Mouse (Mus musculus) limb, embryonic 15.5 days (tissue): ENCODE measurements at regions not wholly inside any gene's neighbourhood (a gene's known extent, or its start where the extent isn't known, plus 50 kb on each side); places are given as distances from the start of the nearest gene placed in this dataset.
A peak's percentile ranks its signal among the peaks of the same experiment; 100 is the strongest.

Experiments used
- ATAC-seq: fragments of 200-750 bp; cut with Nextera tagmentation; 2 replicates; pipeline ENCODE4 v1.8.0; 2017; ENCODE audit warnings: low read depth, moderate TSS enrichment; ENCODE audit not compliant: insufficient number of reproducible peaks, low FRiP score, low TSS enrichment
- H3K27ac ChIP-seq: fragments of 300-500 bp; sonication (generic); 2 replicates; pipeline ENCODE4 v1.5.1; 2015; ENCODE audit warnings: moderate library complexity, mild to moderate bottlenecking, inconsistent platforms
- H3K27me3 ChIP-seq: fragments of 300-500 bp; sonication (generic); 2 replicates; pipeline ENCODE4 v1.6.1; 2015; ENCODE audit warnings: inconsistent platforms
- H3K36me3 ChIP-seq: fragments of 300-500 bp; sonication (generic); 2 replicates; pipeline ENCODE4 v1.6.1; 2015; ENCODE audit warnings: inconsistent platforms
- H3K4me1 ChIP-seq: fragments of 300-500 bp; sonication (generic); 2 replicates; pipeline ENCODE4 v1.6.1; 2015; ENCODE audit warnings: inconsistent platforms
- H3K4me2 ChIP-seq: fragments of 300-500 bp; sonication (generic); 2 replicates; pipeline ENCODE4 v1.6.1; 2015; ENCODE audit warnings: mild to moderate bottlenecking, inconsistent platforms
- H3K4me3 ChIP-seq: fragments of 300-500 bp; sonication (generic); 2 replicates; pipeline ENCODE4 v1.5.1; 2015; ENCODE audit warnings: mild to moderate bottlenecking, inconsistent platforms
- H3K9ac ChIP-seq: fragments of 300-500 bp; sonication (generic); 2 replicates; pipeline ENCODE4 v1.6.1; 2015; ENCODE audit warnings: inconsistent platforms
- H3K9me3 ChIP-seq: fragments of 300-500 bp; sonication (generic); 2 replicates; pipeline ENCODE4 v1.6.1; 2016; ENCODE audit warnings: inconsistent platforms
- WGBS: fragments of 180-500 bp; shearing (Covaris S2); methylation state at CpG from one replicate; pipeline ENCODE4 v1.1.7; 2015; 5-methylcytosine and 5-hydroxymethylcytosine counted together

DNA sequence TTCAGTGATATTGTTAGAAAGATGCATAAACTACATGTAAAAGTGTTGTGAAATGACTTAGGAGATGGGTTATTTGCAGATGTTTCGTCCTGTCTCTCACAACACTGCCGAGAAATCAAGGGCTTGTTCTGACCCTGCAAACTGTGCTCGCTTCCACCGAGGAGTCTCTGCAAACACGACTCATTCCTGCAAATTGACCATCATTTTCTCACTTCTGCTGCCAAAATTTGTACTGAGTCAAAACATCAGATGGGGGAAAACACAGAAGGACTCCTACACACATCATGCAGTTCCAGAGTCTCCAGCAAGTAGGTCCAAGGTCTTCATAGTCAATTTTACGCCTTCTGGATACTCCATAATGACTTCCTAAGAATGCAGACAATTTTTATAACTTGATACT is 109.9 kb upstream of the Qrfpr start:
- Histone ChIP-seq H3K4me2 (no peak overlapping the region), H3K4me1 (no peaks in the 10 kb centered on the region), H3K27ac (no peak overlapping the region), H3K9ac (no peak overlapping the region), H3K4me3 (no peak overlapping the region), H3K36me3 (no peaks in the 10 kb centered on the region), H3K27me3 (no peaks in the 10 kb centered on the region), H3K9me3 (no peaks in the 10 kb centered on the region)
- ATAC-seq = no peak
- WGBS = 87% methylated on average over 6 of the region's 6 CpGs

DNA sequence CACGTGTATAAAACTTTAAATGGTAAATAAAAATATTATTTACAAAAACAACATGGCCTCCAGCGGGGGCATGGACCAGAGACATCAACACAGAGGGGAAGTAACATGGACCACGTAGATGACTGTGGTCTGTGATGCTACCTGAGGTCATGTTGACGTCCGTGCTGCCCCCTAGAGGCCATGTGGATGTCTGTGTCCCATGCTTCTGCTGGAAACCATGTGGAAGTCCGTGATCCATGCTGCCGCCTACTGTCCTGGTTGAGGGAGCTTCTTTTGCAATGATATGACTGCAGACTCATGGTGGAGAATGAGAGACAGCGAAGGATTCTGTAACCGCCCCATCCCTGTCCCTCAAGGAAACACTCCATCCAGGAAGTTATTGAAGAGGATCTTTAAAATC is 108.5 kb upstream of the Qrfpr start:
- Histone ChIP-seq H3K27ac (no peak overlapping the region), H3K4me3 (no peak overlapping the region), H3K36me3 (no peaks in the 10 kb centered on the region), H3K9me3 (no peaks in the 10 kb centered on the region), H3K27me3 (no peaks in the 10 kb centered on the region), H3K4me1 (no peaks in the 10 kb centered on the region), H3K4me2 (no peak overlapping the region), H3K9ac (no peak overlapping the region)
- WGBS = 33% methylated on average over 9 of the region's 9 CpGs
- no peak for ATAC-seq

DNA sequence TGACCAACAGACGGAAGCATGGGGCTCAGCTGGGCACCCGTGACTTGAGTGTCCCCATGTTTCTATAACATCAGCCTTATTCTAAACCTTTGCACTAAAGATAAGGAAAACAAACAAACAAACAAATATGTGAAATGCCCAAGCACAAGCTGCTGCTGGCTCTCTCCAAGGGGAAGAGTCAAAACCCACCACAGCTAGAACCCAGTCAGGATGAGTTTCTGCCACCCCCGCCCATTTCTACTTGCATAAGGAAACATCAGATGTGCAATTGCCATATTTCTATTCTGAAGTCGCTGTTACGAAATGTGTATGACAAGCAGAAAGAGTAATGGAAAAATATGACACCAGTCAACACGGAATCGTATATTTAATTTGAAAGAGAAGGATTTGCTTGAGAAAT is 107.5 kb upstream of the Qrfpr start:
- no peaks in the 10 kb centered on the region for H3K36me3 ChIP-seq
- H3K9me3 ChIP-seq = no peaks in the 10 kb centered on the region
- 87% methylated on average over 7 of the region's 7 CpGs for whole genome bisulfite sequencing
- no peak for ATAC-seq
- H3K27me3 ChIP-seq = no peaks in the 10 kb centered on the region
- H3K4me2 ChIP-seq = no peak overlapping the region
- no peak overlapping the region for H3K9ac ChIP-seq
- H3K4me3 ChIP-seq = no peak overlapping the region
- no peak overlapping the region for H3K27ac ChIP-seq
- no peaks in the 10 kb centered on the region for H3K4me1 ChIP-seq

DNA sequence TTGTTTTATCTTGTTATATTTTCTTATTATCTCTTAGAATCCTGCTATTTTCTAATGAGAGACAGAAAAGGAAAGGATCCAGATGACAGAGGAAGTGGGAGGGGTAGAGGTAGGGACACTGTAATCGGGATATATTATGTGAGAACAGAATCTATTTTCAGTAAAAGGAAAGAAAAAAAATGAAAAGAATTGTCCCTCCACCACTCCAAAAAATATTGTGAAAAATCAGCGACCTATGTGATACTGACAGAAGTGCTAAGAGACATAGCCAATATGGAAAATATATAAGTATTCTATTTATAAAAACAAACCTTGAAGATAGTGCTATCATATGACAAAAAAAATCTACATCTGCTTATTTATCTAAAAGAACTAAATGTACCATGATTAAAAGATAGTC is 106.8 kb upstream of the Qrfpr start:
- no peaks in the 10 kb centered on the region for H3K36me3 ChIP-seq
- H3K27me3 ChIP-seq = no peaks in the 10 kb centered on the region
- H3K4me1 ChIP-seq = no peaks in the 10 kb centered on the region
- no peak overlapping the region for H3K9ac ChIP-seq
- WGBS = 72% methylated on average over 2 of the region's 2 CpGs
- no peak overlapping the region for H3K27ac ChIP-seq
- H3K4me3 ChIP-seq = no peak overlapping the region
- no peak overlapping the region for H3K4me2 ChIP-seq
- no peaks in the 10 kb centered on the region for H3K9me3 ChIP-seq
- no peak for ATAC-seq

DNA sequence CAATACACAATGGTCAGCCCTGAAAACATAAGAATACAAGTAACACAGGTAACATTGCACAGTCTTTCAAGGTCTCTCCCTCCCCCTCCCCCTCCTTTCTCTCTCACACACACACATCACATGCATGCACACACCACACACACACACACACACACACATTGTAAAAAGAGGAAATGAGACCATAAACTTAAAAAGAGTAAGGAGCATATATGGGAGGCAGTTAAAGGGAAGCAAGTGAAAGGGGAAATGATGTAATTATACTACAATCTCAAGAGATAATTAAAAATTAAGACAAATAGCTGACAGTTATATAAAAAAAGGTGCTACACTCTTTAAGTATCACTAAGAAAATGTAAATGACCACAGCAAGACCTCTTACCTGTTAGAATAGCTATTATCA is 96.5 kb upstream of the Qrfpr start:
- no peaks in the 10 kb centered on the region for H3K4me1 ChIP-seq
- no peak overlapping the region for H3K27ac ChIP-seq
- no peak overlapping the region for H3K9ac ChIP-seq
- ATAC-seq = no peak
- H3K4me2 ChIP-seq = no peak overlapping the region
- no peak overlapping the region for H3K4me3 ChIP-seq
- H3K27me3 ChIP-seq = no peaks in the 10 kb centered on the region
- no peaks in the 10 kb centered on the region for H3K9me3 ChIP-seq
- H3K36me3 ChIP-seq = no peaks in the 10 kb centered on the region

DNA sequence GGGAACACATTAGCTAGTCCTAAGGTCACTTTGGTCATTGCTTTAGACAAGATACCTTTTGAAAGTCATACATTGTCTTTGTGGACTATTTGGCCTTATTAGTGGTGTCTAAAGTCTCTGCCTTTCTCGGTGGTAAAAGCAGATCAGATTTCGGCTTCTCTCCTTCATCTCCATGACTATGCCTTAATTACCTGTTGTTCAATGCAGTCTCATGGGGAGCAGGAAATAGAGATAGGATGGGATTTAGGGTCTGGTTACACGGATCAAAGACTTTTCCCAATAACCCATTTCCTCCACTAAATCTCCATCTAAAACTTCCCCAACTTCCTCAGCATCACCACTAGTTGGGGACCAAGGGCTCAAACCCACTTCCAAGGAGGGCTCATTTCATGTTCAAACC is 89.2 kb upstream of the Qrfpr start:
- WGBS = 7% methylated on average over 3 of the region's 3 CpGs
- H3K4me3 ChIP-seq = no peak overlapping the region
- H3K4me2 ChIP-seq = no peak overlapping the region
- H3K27me3 ChIP-seq = no peaks in the 10 kb centered on the region
- no peaks in the 10 kb centered on the region for H3K4me1 ChIP-seq
- H3K9ac ChIP-seq = no peak overlapping the region
- ATAC-seq = no peak
- no peaks in the 10 kb centered on the region for H3K36me3 ChIP-seq
- no peaks in the 10 kb centered on the region for H3K9me3 ChIP-seq
- H3K27ac ChIP-seq = no peak overlapping the region

DNA sequence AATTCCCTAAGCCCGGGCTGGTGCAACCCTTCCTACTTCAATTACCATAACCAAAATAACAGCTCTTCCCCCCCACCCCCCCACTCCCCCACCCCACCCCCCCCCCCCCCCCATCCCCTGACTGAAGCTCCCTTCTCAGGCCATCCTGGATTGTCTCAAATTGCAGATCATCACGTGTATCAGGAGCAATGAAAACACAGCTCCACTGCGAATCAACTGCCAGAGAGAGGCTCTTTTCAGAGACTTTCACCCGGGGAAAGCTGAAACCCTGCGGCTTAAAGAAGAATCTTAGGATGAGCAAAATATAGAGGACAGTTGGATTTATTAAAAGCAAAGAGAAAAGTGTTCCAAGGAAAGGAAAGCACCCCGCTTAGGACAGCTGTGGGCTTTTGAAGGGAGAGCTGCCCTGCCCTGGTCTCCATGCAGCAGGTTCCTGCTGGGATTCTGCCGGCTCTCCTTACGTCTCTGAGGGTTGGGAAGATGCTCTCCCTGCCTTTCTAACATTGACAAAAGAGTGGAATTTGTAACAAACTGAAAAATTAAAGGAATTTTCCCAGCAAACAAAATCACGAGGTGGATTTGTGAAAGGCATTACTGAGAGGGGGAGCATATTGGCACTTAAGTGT is 88.6 kb upstream of the Qrfpr start:
- no peak overlapping the region for H3K4me2 ChIP-seq
- H3K9me3 ChIP-seq = no peaks in the 10 kb centered on the region
- 2% methylated on average over 9 of the region's 9 CpGs for WGBS
- no peak overlapping the region for H3K4me3 ChIP-seq
- no peaks in the 10 kb centered on the region for H3K36me3 ChIP-seq
- H3K9ac ChIP-seq = no peak overlapping the region
- no peaks in the 10 kb centered on the region for H3K27me3 ChIP-seq
- H3K27ac ChIP-seq = no peak overlapping the region
- H3K4me1 ChIP-seq = no peaks in the 10 kb centered on the region
- peak; percentile 24; the same call in 1 of the 2 replicates for ATAC-seq

DNA sequence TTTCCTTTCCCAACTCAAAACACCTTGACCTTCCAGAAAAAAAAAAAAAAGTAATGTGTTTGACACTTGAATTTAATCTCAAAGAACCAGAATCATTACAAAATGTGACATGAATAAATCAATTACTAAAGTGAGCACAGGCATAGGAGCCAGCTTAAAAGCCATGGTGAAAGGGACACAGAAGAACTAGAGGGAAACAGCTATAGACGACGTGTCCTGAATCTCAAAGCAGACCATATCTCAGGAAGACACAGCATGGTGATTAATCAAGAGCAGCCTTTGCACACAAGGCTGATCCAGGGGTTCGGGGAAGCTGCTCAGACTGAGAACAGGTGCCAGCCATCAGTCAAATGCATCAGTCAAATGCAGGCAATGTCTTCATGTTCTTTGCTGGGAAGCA is 74.7 kb upstream of the Qrfpr start:
- no peaks in the 10 kb centered on the region for H3K9me3 ChIP-seq
- no peak overlapping the region for H3K9ac ChIP-seq
- 64% methylated on average over 3 of the region's 3 CpGs for WGBS
- H3K4me3 ChIP-seq = no peak overlapping the region
- ATAC-seq = no peak
- H3K4me1 ChIP-seq = no peaks in the 10 kb centered on the region
- H3K27me3 ChIP-seq = no peaks in the 10 kb centered on the region
- H3K27ac ChIP-seq = no peak overlapping the region
- no peaks in the 10 kb centered on the region for H3K36me3 ChIP-seq
- H3K4me2 ChIP-seq = no peak overlapping the region

DNA sequence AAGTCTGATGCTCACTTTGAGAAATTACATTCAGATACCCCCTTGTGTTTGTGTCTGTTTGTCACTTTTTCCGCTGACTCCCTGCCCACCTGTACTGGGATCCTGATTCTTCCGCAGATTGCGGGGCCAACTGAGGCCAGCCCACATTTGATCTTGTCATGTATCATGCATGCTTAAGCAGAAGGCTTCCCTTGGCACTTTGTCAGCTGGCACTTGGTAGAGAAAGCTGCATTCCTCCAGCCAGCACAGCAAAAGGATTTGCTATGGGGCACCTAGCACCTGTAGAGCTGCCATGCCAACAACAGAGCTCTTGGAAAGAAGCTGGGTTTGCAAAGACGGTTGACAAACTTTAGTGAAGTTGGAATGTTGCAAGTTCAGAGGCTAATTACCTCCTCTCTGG is 69.9 kb upstream of the Qrfpr start:
- Histone ChIP-seq H3K4me1 (no peaks in the 10 kb centered on the region), H3K9me3 (no peaks in the 10 kb centered on the region), H3K9ac (no peak overlapping the region), H3K36me3 (no peaks in the 10 kb centered on the region), H3K4me2 (no peak overlapping the region), H3K27me3 (no peaks in the 10 kb centered on the region), H3K4me3 (no peak overlapping the region), H3K27ac (no peak overlapping the region)
- no peak for ATAC-seq
- 92% methylated on average over 4 of the region's 4 CpGs for WGBS

DNA sequence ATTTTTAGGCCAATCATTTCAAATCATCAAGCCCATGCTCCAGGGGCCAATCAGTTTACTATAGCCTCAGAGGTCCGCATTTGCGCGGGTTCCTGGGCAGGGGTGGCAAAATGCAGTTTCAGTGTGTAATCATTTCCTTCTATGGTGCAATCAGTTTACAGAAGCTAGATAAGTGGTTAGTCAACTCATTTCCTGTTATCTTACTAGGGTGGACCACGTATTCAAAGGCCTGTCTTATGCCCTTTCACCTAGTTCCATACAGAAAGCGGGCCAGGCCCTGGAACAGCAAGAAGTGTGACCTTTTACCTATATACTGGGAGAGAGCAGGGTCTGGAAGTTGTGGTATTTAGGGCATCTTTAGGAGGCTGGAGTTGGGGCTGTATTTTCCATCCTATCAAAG is 62.0 kb upstream of the Qrfpr start:
- Histone ChIP-seq H3K27ac (no peak overlapping the region), H3K4me2 (no peak overlapping the region), H3K4me1 (no peaks in the 10 kb centered on the region), H3K9me3 (no peaks in the 10 kb centered on the region), H3K9ac (no peak overlapping the region), H3K36me3 (no peaks in the 10 kb centered on the region), H3K27me3 (no peaks in the 10 kb centered on the region), H3K4me3 (no peak overlapping the region)
- 82% methylated on average over 5 of the region's 5 CpGs for WGBS
- ATAC-seq = no peak

DNA sequence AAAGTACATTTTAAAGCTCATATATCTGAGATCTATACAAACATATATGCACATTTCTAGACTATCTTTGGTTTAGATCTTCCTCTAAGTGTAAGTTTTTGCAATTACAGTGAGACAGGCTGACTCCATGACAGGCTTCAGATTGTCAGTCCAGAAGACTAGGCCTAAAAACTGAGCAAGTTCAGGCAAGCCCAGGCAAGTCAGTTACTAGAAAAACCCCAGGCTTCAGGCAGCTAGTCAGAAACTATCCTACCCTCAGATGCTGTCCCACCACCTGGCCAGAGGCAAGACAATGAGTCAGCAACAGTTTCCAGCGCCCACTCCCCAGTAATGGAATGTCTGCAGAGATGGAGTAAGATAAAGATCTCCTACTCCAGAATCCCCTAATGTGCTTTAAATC is 53.4 kb upstream of the Qrfpr start:
- no peak overlapping the region for H3K9ac ChIP-seq
- 74% methylated on average over 1 of the region's 1 CpGs for WGBS
- no peak overlapping the region for H3K4me3 ChIP-seq
- H3K9me3 ChIP-seq = no peaks in the 10 kb centered on the region
- no peaks in the 10 kb centered on the region for H3K27me3 ChIP-seq
- ATAC-seq = no peak
- no peaks in the 10 kb centered on the region for H3K4me1 ChIP-seq
- no peak overlapping the region for H3K27ac ChIP-seq
- no peak overlapping the region for H3K4me2 ChIP-seq
- no peaks in the 10 kb centered on the region for H3K36me3 ChIP-seq
